Mouse (Mus musculus) frontal cortex, postnatal 10 days (tissue): ENCODE data around the gene Fus.

Source experiments
- DNase-seq, 2 experiments: peaks; one replicate each; pipeline ENCODE4 v3.0.0; 2022; ENCODE audit warnings: low spot score in 2 of 2, mixed read lengths in 1 of 2

Gene Fus

GRCm38 (mm10) chr7:127944614-127945013 lies 22.6 kb upstream of the Fus start:
- no peak for DNase-seq

DNA sequence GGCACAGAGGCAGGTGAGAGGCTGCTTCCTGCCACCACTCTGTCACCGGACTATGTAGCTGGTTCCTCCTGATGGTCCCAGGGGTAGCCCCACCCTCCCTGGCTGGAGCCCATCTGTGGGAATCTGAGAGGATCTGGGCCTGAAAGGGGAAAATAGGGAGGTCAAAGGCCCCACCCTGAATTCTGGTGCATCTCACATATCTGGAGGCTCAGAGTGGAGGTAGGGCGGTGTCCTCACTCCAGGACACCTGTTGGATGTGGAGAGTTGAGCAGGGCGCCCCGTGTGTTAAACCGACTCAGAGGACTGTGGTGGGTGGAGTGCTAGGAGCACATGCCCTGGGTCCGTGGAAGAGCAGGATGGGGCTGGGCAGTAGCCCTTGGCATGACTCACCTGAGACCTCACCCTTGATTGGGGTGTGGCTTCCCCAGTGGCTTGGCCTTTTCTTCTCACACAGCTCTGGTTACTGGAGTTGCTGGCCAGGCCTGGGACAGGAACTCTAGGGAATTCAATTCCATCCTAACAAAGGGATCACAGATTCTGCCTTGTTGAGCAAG lies 20.7 kb upstream of the Fus start, which contains the start of gene Prss36:
Prss36 (minus strand) TSS at position 256 of the 554 bp plus-strand sequence.
- DNase-seq, result no peak

- DNase-seq, result no peak
Measured at GRCm38 (mm10) chr7:127952864-127953581, 14.2 kb upstream of the Fus start.

DNA sequence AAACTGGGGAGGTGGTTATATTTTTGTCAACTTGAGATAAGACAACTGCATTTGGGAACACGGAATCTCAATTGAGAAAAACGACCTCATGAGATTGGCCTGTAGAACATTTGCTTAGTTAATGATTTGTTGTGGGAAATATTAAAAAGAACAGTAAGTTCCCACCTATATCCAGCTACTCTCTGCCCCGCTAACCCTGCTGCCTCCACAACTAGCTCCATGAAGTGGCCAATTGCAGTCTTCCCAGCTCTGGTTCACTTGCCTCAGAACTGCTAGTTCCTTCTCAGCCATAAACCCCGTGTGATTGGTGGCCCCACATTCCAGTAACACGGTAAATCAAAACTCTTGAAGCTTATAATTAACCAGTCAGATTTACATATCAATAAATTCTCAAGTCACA lies 7.9 kb upstream of the Fus start:
- DNase-seq, result no peak

DNA sequence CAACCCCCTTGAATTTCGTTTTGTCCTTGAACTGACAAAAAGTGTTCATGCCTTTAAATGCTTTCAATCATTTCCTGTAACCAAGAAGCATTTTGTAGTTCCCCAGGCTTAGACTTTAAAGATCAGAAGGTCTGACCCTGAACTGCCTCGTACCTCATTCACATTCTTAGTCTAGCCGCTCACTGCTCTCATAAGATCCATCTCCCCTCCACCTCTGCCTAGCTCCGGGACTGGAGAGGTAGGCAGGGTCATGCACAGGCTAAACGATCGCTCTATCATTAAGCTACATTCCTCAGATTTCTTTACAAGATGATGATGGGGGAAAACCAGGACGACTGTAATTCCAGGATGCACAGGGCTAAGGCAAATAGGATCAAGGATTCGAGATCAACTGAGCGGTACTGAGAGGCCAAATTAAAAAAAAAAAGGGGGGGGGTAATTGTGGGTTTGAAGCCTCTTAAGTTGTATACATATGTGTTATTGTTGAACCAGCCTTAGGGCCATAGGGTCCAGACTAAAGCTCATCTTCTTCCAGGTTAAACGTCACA lies 812 bp upstream of the Fus start:
- no peak for DNase-seq

- DNase-seq, result peak; percentile 67 to 70
Measured at GRCm38 (mm10) chr7:127967922-127968828, 918 bp downstream of the Fus start.

DNA sequence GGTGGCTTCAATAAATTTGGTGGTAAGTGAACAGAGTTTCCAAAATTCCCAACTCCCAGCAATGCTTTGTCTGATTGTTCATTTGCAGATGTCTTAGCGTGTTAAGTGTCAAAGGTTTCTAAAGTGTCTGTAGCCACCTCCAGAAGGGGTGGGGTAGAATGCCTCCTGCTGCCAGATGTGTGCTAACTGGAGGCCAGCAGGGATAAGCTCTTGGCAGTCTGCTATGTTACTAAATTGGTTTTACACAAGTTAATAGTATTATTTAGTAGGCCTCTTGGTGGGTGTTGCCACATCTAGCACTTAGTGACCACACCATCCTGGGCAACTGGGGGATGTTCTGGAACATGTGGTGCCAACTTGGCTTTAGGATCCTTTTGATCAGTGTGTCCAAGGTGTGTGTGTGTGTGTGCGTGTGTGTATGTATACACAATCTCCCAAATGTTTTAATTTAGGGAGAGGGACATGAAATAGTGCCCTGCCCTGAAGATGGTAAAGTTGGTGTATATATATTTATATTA lies 7.2 kb downstream of the Fus start:
- no peak for DNase-seq

GRCm38 (mm10) chr7:127978856-127979255 lies 11.6 kb downstream of the Fus start:
- DNase-seq, result no peak

GRCm38 (mm10) chr7:127980606-127981005 lies 13.3 kb downstream of the Fus start:
- no peak for DNase-seq

GRCm38 (mm10) chr7:127988904-127989303 lies 21.6 kb downstream of the Fus start:
- DNase-seq, result no peak

DNA sequence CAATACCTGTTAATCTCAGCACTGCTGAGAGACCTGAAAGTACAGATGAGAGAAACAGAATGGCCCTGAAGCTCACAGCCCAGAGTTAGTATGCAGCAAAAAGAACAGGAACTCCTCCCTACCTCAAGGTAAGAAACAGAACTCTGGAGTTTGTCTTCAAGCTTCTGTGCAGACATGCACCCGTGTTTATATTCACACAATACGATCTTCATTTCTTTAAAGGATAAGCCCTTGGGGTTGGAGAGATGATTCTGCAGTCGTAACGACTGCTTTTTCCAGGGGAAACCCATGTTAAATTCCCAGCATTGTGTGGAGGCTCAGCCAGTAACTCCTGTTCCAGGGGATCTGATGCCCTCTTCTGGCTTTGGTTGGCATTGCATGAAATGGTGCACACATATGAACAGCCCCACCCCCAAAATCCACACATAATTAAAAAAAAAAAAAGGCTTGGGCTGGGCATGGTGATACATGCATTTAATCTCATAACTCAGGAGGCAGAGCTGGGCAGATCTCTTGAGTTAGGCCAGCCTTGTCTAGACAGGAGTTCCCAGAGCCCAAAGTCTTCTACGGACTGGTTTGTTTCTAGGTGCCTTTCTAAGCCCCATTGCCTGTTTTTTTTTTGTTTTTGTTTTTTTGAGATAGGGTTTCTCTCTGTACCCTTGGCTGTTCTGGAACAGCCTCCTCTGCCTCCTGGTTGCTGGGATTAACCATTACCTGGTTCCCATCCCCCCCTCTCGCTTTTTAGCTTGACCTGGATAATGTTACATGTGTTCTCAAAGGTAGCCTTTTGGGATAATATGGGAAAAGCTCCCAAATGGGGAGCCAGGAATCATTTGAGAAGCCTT lies 24.6 kb downstream of the Fus start:
- peak in 1 of 2 experiments; percentile 60 for DNase-seq

GRCm38 (mm10) chr7:127992488-127993340 lies 25.5 kb downstream of the Fus start:
- no peak for DNase-seq

GRCm38 (mm10) chr7:127993341-127993977 lies 26.2 kb downstream of the Fus start, which contains the start of gene Pycard:
Gene Pycard, minus strand, starts transcription at chr7:127993867.
- peak in 1 of 2 experiments; percentile 20 for DNase-seq

- no peak for DNase-seq
Measured at GRCm38 (mm10) chr7:127999436-127999835, 32.2 kb downstream of the Fus start.

- no peak for DNase-seq
Measured at GRCm38 (mm10) chr7:128000068-128000950, 33.1 kb downstream of the Fus start.

- no peak for DNase-seq
Measured at GRCm38 (mm10) chr7:128003098-128003497, 35.8 kb downstream of the Fus start.

DNA sequence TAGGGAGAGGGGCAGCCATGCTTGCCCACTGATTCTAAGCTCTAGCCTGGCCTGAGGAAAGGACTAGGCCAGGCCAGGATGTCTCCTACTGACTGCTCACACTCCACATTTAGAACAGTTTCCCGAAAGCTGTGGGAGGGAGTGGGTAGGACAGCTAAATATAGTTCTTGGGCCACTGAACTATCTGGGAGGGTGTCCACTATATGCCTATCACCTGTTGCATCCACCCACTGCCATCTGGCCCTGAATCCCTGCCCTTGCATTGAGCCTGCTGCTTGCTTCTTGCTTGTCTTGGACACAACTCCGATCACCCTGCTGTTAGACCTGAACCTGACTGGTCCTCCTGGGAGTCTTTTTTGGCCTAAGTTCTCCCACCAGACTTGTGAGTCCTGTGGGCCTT lies 36.4 kb downstream of the Fus start, which contains the start of gene Trim72:
Trim72 (plus strand) TSS at position 262 of the 400 bp plus-strand sequence.
- DNase-seq, result no peak

DNA sequence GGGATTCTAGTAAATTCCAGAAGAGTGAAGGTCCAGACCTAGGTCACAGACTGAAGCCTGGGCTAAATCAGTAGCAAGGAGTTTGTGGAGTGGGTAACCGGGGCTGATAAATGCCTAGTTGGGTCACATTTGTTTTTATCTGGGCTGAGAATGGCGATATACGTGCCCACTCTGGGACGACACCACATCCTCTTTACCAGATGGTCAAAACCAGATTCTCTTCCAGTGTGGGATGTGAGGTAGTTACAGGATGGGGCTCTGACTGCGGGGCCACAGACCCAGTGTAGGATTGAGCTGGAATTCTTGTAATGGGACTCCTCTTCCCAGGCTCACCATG lies 36.9 kb downstream of the Fus start:
- no peak for DNase-seq
